Mouse (Mus musculus): Measurements from ENCODE around the gene Ctcf.
A peak's percentile ranks its signal among the peaks of the same experiment; 100 is the strongest.

Ctcf gene

GRCm38 (mm10) chr8:105648929-105649328 lies 12.6 kb downstream of the Ctcf start:
- no peak for DNase-seq (ENCODE audit: low spot score in 2 of 2)

- no peak for DNase-seq (ENCODE audit: low spot score in 2 of 2)
These were observed 21.3 kb downstream of the Ctcf start for GRCm38 (mm10) chr8:105657641-105658040.

- DNase-seq (ENCODE audit: low spot score in 2 of 2) = no peak
These were observed 24.8 kb downstream of the Ctcf start for GRCm38 (mm10) chr8:105661167-105661566.

GRCm38 (mm10) chr8:105677891-105678290 lies 41.5 kb downstream of the Ctcf start:
- no peak for DNase-seq (ENCODE audit: low spot score in 2 of 2)

GRCm38 (mm10) chr8:105685325-105685724 lies 49.0 kb downstream of the Ctcf start:
- no peak for DNase-seq (ENCODE audit: low spot score in 2 of 2)

- DNase-seq (ENCODE audit: low spot score in 2 of 2) = peak in 1 of 2 experiments; percentile 54
These were observed 49.5 kb downstream of the Ctcf start, which contains the start of gene Carmil2 for GRCm38 (mm10) chr8:105685796-105686308. Carmil2 (plus strand) TSS chr8:105686274.

GRCm38 (mm10) chr8:105686551-105686950 lies 50.2 kb downstream of the Ctcf start:
- DNase-seq (ENCODE audit: low spot score in 2 of 2) = no peak

GRCm38 (mm10) chr8:105687512-105687911 lies 51.1 kb downstream of the Ctcf start:
- DNase-seq (ENCODE audit: low spot score in 2 of 2) = no peak

- DNase-seq (ENCODE audit: low spot score in 2 of 2) = no peak
These were observed 51.9 kb downstream of the Ctcf start for GRCm38 (mm10) chr8:105688242-105688752.

GRCm38 (mm10) chr8:105689256-105689982 lies 53.1 kb downstream of the Ctcf start:
- DNase-seq (ENCODE audit: low spot score in 2 of 2) = no peak

- DNase-seq (ENCODE audit: low spot score in 2 of 2) = no peak
These were observed 53.6 kb downstream of the Ctcf start for GRCm38 (mm10) chr8:105689983-105690360.

GRCm38 (mm10) chr8:105690978-105691377 lies 54.6 kb downstream of the Ctcf start:
- no peak for DNase-seq (ENCODE audit: low spot score in 2 of 2)

GRCm38 (mm10) chr8:105692449-105693182 lies 56.2 kb downstream of the Ctcf start:
- DNase-seq (ENCODE audit: low spot score in 2 of 2) = no peak

GRCm38 (mm10) chr8:105693648-105694047 lies 57.3 kb downstream of the Ctcf start:
- peak in 1 of 2 experiments; percentile 39 for DNase-seq (ENCODE audit: low spot score in 2 of 2)

- DNase-seq (ENCODE audit: low spot score in 2 of 2) = no peak
These were observed 57.9 kb downstream of the Ctcf start for GRCm38 (mm10) chr8:105694051-105694799.

- DNase-seq (ENCODE audit: low spot score in 2 of 2) = no peak
These were observed 58.9 kb downstream of the Ctcf start for GRCm38 (mm10) chr8:105695080-105695780.

- DNase-seq (ENCODE audit: low spot score in 2 of 2) = no peak
These were observed 60.9 kb downstream of the Ctcf start for GRCm38 (mm10) chr8:105697196-105697780.

- no peak for DNase-seq (ENCODE audit: low spot score in 2 of 2)
These were observed 62.4 kb downstream of the Ctcf start for GRCm38 (mm10) chr8:105698734-105699133.

GRCm38 (mm10) chr8:105699488-105700215 lies 63.3 kb downstream of the Ctcf start:
- DNase-seq (ENCODE audit: low spot score in 2 of 2) = no peak

GRCm38 (mm10) chr8:105700566-105700965 lies 64.2 kb downstream of the Ctcf start:
- no peak for DNase-seq (ENCODE audit: low spot score in 2 of 2)

All from heart, adult 9 months (tissue).